Mouse (Mus musculus) adrenal gland, adult 18-20 months (tissue): ENCODE data around the gene Wdr1. TPM values are rescaled to one million over a fixed set of nuclear protein-coding genes. Genes with fewer than 3 reads are reported as not detected.

ENCODE experiments used
- total RNA-seq, 2 experiments: library from RNA; stranded (reverse); gene quantifications; 1 replicate in 1 of 2; 2 replicates in 1 of 2; pipeline ENCODE4 v1.2.3; 2021

Gene Wdr1
- total RNA-seq, 2 experiments from 2014 or later, result 123 to 153 TPM

Other genes with a start within 250 kb of the Wdr1 start
- gene Drd5, start 243.9 kb downstream of the Wdr1 start, total RNA-seq, result not detected
- gene Slc2a9, start 60.1 kb downstream of the Wdr1 start, total RNA-seq, result 1 to 10 TPM; 2.0 to 2.6 TPM
- gene Zfp518b, start 121.6 kb upstream of the Wdr1 start, total RNA-seq, result 1 to 10 TPM; 3.3 to 3.4 TPM